Mouse (Mus musculus) ES-E14 (cell line): ENCODE data around the gene Exoc6. TPM values are rescaled to one million over a fixed set of nuclear protein-coding genes. Genes with fewer than 3 reads are reported as not detected.

Experiments used
- DNase-seq: peaks from one replicate; pipeline ENCODE4 v3.0.0-alpha.2; 2013; ENCODE audit warnings: low read depth, low spot score
- H3K27ac ChIP-seq: 2 replicates; pipeline ENCODE4 v1.5.1; 2012; ENCODE audit warnings: low read depth, mild to moderate bottlenecking, low read length, moderate library complexity, mixed read lengths; ENCODE audit not compliant: poor library complexity, insufficient read depth, severe bottlenecking
- H3K36me3 ChIP-seq: 2 replicates; pipeline ENCODE4 v1.6.1; 2012; ENCODE audit warnings: mild to moderate bottlenecking, low read length, moderate library complexity, mixed read lengths; ENCODE audit not compliant: control insufficient read depth, poor library complexity, insufficient read depth, severe bottlenecking
- H3K4me1 ChIP-seq, 2 experiments: fragments of 150-350 bp in 1 of 2; sonication (generic) in 1 of 2; 2 replicates each; pipeline ENCODE4 v1.6.1; 2012; ENCODE audit warnings: low read length in 2 of 2, mild to moderate bottlenecking in 1 of 2, mixed read lengths in 1 of 2; ENCODE audit not compliant: control insufficient read depth in 2 of 2, insufficient read depth in 2 of 2, poor library complexity in 1 of 2
- H3K4me3 ChIP-seq, 2 experiments: fragments of 150-350 bp in 1 of 2; sonication (generic) in 1 of 2; 2 replicates each; pipeline ENCODE4 v1.5.1; 2012; ENCODE audit warnings: low read length in 2 of 2, low read depth in 1 of 2, mild to moderate bottlenecking in 1 of 2, mixed read lengths in 1 of 2; ENCODE audit not compliant: insufficient read depth in 1 of 2, poor library complexity in 1 of 2, severe bottlenecking in 1 of 2
- H3K9ac ChIP-seq: 2 replicates; pipeline ENCODE4 v1.6.1; 2012; ENCODE audit warnings: low read depth, mild to moderate bottlenecking, low read length, mixed read lengths; ENCODE audit not compliant: poor library complexity, insufficient read depth, severe bottlenecking
- H3K9me3 ChIP-seq: fragments of 150-350 bp; sonication (generic); 2 replicates; pipeline ENCODE4 v1.6.1; 2012; ENCODE audit warnings: low read depth, mild to moderate bottlenecking, low read length; ENCODE audit not compliant: control insufficient read depth, insufficient read depth
- CHD2 ChIP-seq: IDR thresholded peaks from 2 replicates; pipeline ENCODE4 v1.6.1; 2014; ENCODE audit warnings: mild to moderate bottlenecking, low read depth, low read length, inconsistent platforms
- HCFC1 ChIP-seq: IDR thresholded peaks from 2 replicates; pipeline ENCODE4 v1.6.1; 2012; ENCODE audit warnings: low read length, inconsistent platforms, borderline replicate concordance; ENCODE audit not compliant: insufficient read depth
- MAFK ChIP-seq: IDR thresholded peaks from 2 replicates; pipeline ENCODE4 v1.6.1; 2014; ENCODE audit warnings: mild to moderate bottlenecking, low read depth, low read length, inconsistent platforms; ENCODE audit not compliant: insufficient read depth
- ZC3H11A ChIP-seq: IDR thresholded peaks from 2 replicates; pipeline ENCODE4 v1.6.1; 2012; ENCODE audit warnings: low read depth, mild to moderate bottlenecking, inconsistent platforms, low read length, borderline replicate concordance
- ZNF384 ChIP-seq: IDR thresholded peaks from 2 replicates; pipeline ENCODE4 v1.6.1; 2012; ENCODE audit warnings: low read depth, low read length, inconsistent platforms
- in situ Hi-C, 2 experiments: fragments of 600-800 bp; cut with MboI; formaldehyde crosslinking; loops; one replicate each; pipeline ENCODE4 v1.15.1; 2025; ENCODE audit warnings: low sequenced_read_pairs in 2 of 2, inconsistent platforms in 1 of 2; ENCODE audit not compliant: unreplicated experiment in 2 of 2
- total RNA-seq: library from RNA; depleted of rRNA; stranded (reverse); fragments of 300-350 nt; gene quantifications from 2 replicates; pipeline ENCODE4 v1.2.3, GENCODE M21; 2012

The Exoc6 gene
- total RNA-seq, 1 experiment, result 10.1 TPM

DNA sequence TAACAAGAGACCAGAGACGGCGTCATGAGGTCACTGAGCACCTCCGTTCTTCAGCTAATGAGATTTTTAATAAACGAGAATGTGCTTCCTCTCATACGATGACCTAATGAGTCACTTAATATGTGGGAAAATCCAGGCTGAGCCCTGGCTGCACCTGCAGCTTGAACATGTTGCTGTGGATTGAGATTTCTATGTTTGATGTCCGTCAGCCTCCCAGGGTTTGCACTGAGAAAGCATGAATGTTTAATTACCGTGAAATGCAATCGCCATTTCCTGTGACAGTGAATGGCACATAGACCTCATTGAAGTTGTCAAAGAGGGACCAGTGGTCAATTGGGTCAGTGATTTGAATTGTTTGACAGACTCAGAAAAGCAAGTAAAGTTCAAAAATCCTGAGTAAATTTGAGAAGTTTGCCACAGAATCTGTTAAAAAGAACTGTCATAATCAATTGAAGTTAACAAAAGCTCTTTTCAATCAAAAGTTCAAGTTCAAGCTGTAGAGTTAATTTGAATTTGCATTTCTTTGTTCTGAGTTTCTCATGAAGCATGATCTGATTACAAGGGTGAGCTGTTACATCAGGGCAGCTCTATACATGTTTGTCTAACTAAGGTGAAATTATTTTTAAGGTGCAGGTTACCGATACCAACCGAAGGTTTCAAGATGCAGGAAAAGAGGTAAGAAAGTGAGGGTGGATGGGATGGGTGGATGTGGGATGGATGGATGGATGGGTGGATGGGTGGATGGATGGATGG, 20.9 kb downstream of the Exoc6 start:
- in situ Hi-C loops, result no loop called here
- DNase-seq, result no peak
- no peaks in the 10 kb centered on the region for H3K36me3 ChIP-seq

DNA sequence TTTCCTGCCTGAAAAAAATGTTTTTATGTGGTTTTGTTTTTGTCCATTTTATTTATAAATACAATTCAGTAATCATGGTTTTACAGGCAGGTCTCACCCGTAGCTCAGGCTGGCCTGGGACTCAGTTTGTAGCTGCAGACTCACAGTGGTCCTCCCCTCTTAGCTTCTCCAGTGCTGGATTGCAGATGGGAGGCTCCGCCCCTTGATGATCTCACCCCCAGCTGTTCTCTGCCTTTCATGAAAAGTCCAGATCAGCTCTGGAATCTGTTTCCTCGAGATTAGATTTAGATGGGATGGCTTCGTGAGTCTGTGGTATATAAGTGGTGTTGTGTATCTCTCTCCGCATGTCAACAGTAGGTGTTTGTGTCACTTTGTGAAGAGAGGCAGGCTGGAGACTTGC, 24.6 kb downstream of the Exoc6 start:
- no peak for TF ChIP-seq MAFK
- no peak for TF ChIP-seq CHD2
- no peak for DNase-seq
- no peak overlapping the region for H3K27ac ChIP-seq
- no peak overlapping the region for H3K4me3 ChIP-seq
- peaks cover 0 to 5% of the 10 kb centered on the region in 2 experiments; a peak in 1 of 4 replicates for H3K4me1 ChIP-seq
- H3K9ac ChIP-seq, result no peak overlapping the region
- in situ Hi-C loops, result no loop called here
- H3K36me3 ChIP-seq, result peaks cover 1% of the 10 kb centered on the region; the same call in 1 of the 2 replicates
- H3K9me3 ChIP-seq, result no peaks in the 10 kb centered on the region

More for the DNA sequence above, 20.9 kb downstream of the Exoc6 start:
- H3K4me3 ChIP-seq, result no peak overlapping the region
- no peak overlapping the region for H3K9ac ChIP-seq
- no peak for TF ChIP-seq ZC3H11A
- TF ChIP-seq CHD2, result no peak
- TF ChIP-seq HCFC1, result no peak
- TF ChIP-seq MAFK, result no peak
- TF ChIP-seq ZNF384, result no peak
- no peak overlapping the region for H3K27ac ChIP-seq
- H3K4me1 ChIP-seq, result no peaks in the 10 kb centered on the region
- H3K9me3 ChIP-seq, result no peaks in the 10 kb centered on the region

DNA sequence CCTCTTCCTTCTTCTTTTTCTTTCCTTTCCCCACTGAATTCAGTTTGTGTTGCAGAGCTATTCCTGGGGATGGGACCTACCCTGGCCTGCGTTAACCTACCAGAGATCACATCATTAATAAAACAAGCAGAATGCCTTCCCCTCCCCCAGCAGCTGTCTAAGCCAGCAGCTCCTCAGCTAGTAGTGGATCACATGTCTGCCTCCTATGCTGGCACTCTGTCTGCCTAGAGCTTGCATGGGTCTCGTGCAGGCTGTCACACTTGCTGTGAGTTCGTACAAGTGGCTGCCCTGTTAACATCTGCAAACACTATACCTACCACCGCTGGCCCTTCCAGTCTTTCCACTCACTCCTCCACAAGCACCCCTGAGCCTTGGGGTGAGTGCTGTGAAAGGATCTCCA, 29.4 kb downstream of the Exoc6 start:
- no peak overlapping the region for H3K9ac ChIP-seq
- H3K4me1 ChIP-seq, result peaks cover 0 to 5% of the 10 kb centered on the region in 2 experiments; a peak in 1 of 4 replicates
- no peak overlapping the region for H3K27ac ChIP-seq
- no peak overlapping the region for H3K4me3 ChIP-seq
- no peak for TF ChIP-seq ZNF384
- TF ChIP-seq MAFK, result no peak
- TF ChIP-seq ZC3H11A, result no peak
- no peak for TF ChIP-seq HCFC1
- TF ChIP-seq CHD2, result no peak
- peaks cover 1% of the 10 kb centered on the region; the same call in 1 of the 2 replicates for H3K36me3 ChIP-seq
- H3K9me3 ChIP-seq, result no peaks in the 10 kb centered on the region
- in situ Hi-C loops, result no loop called here
- DNase-seq, result no peak

DNA sequence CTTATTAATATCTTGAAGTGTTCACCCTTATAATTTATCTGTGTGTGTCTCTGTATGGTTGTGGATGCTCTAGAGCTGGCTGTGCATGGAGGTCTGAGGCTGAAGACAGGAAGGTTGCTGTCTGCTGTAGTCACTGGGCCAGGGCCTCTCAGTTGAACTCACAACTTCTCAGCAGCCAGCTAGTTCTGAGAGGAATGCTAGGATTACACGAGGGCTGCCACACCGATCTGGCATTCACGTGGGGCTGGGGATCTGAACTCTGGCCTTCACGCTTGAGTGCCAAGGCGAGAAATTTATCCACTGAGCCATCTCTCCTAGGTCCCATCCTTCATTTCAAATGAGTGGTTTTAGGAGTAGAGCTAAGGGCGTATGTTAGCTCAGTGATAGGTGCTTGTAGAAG, 30.2 kb downstream of the Exoc6 start:
- Histone ChIP-seq H3K9me3 (no peaks in the 10 kb centered on the region), H3K36me3 (peaks cover 1% of the 10 kb centered on the region; the same call in 1 of the 2 replicates), H3K27ac (no peak overlapping the region), H3K4me3 (no peak overlapping the region), H3K9ac (no peak overlapping the region), H3K4me1 (peaks cover 0 to 5% of the 10 kb centered on the region in 2 experiments; a peak in 1 of 4 replicates)
- in situ Hi-C loops, result no loop called here
- no peak for DNase-seq
- TF ChIP-seq CHD2 (no peak), ZC3H11A (no peak), MAFK (no peak), HCFC1 (no peak), ZNF384 (no peak)

DNA sequence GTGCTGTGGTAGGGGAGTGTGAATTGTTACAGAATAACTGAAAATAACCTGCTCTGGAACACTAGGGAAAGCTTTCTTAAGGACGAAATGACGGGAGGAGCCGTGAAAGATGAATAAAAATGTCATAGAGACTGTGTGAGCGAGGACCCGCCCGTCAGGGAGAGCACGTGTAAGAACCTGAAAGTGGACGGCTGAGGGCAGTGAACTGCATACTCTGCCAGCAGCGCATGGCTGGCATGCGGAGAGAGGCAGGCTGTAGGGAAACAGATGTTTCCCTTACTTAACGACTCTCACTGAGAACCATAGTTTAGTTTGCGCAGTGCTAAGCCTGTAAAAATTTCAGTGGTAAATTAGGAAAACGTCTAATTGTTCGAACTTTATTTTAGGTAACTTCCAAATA, 35.0 kb downstream of the Exoc6 start:
- Histone ChIP-seq H3K36me3 (no peaks in the 10 kb centered on the region), H3K9me3 (no peaks in the 10 kb centered on the region), H3K9ac (no peak overlapping the region), H3K4me3 (no peak overlapping the region), H3K4me1 (no peaks in the 10 kb centered on the region), H3K27ac (no peak overlapping the region)
- DNase-seq, result no peak
- in situ Hi-C loops, result no loop called here
- TF ChIP-seq ZC3H11A (no peak), ZNF384 (no peak), CHD2 (no peak), HCFC1 (no peak), MAFK (no peak)
